Mouse (Mus musculus): Measurements from ENCODE around the gene Plcxd3.
"Not testable (repeated sequence)": the region's sequence is repeated elsewhere in the genome, so short reads cannot be mapped to it uniquely, and the experiment has no call there.

- not testable (repeated sequence) for TF ChIP-seq HCFC1 (IDR thresholded peaks at IDR 0.05; ENCODE audit: borderline replicate concordance, insufficient read depth, low read length); ZNF384 (IDR thresholded peaks at IDR 0.05; ENCODE audit: low read depth, low read length); MAFK (IDR thresholded peaks at IDR 0.05; ENCODE audit: insufficient read depth, low read depth, low read length)
These were observed 224.0 kb downstream of the Plcxd3 start for GRCm38 (mm10) chr15:4599331-4599730.
